21 mouse cellular contexts compared by ENCODE assay signal in the genomic region with DNA sequence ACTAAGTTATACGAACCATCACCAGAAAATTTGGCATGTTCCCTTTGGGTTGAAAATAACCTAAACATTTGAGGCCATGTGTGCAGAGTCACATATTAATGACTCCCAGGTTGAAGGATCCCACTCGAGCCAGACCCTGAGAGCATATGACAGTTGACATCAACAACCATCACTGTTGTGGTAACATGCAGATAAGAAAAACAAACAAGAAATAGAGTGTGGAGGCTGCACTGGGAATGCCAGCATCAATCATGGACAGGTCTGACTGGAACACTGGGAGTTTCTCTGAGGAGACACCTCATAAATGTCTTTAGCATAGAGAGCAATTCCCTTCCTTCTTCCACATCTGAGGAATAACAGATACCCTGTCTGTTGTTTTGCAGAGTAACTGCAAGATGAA. TPM values are rescaled to one million over a fixed set of nuclear protein-coding genes. Genes with fewer than 3 reads are reported as not detected.
A peak's percentile ranks its signal among the peaks of the same experiment; 100 is the strongest.
DNase-seq lines count a peak whose midpoint lies in the region; ATAC-seq and TF ChIP-seq lines count a peak whose summit lies in the region.
"Had no signal": no experiment of that assay in that cellular context is flagged by ENCODE, and none has a peak within 500 bp of the region (broad histone marks: within the 10 kb centered on the region; RNA-seq: fewer than 3 reads in every experiment).

No protein-coding gene starts in this region.

- no peak for TF ChIP-seq POLR2A in lung, adult 2 months (IDR thresholded peaks at IDR 0.05; ENCODE audit: borderline replicate concordance, extremely low read depth, low read depth, low read length)

- DNase-seq in lung, embryonic 14.5 days, result peak; percentile 65
- DNase-seq in lung, adult 18-20 months, result no peak
- DNase-seq in lung, adult 2 months, result no peak
- DNase-seq in urinary bladder, postnatal 36 days (ENCODE audit: low spot score in 2 of 2), result no peak
- DNase-seq: adrenal gland, adult 8-10 months; adrenal gland, postnatal 14 days; adrenal gland, postnatal 36 days; cerebellum, adult 11-12 months; cerebellum, adult 2 months; cerebellum, adult 9-10 months; cerebellum, postnatal 10 days; cerebellum, postnatal 25 days had no signal

- H3K27ac ChIP-seq in intestine, embryonic 16.5 days (ENCODE audit: low read length), result no peak overlapping the region
- H3K27ac ChIP-seq in intestine, postnatal 0 days (ENCODE audit: low read depth, low read length), result no peak overlapping the region
- no peak overlapping the region for H3K27ac ChIP-seq in lung, embryonic 14.5 days (ENCODE audit: low read depth)
- no peak overlapping the region for H3K27ac ChIP-seq in lung, embryonic 16.5 days (ENCODE audit: low read length)
- H3K27ac ChIP-seq: embryonic facial prominence, embryonic 10.5 days; embryonic facial prominence, embryonic 12.5 days; forebrain, embryonic 13.5 days; forebrain, embryonic 15.5 days had no signal

- no peaks in the 10 kb centered on the region for H3K36me3 ChIP-seq in intestine, embryonic 16.5 days (ENCODE audit: control insufficient read depth, insufficient read depth, low read length)
- H3K36me3 ChIP-seq in intestine, postnatal 0 days (ENCODE audit: control insufficient read depth, insufficient read depth), result no peaks in the 10 kb centered on the region
- H3K36me3 ChIP-seq in lung, embryonic 14.5 days (ENCODE audit: insufficient read depth), result no peaks in the 10 kb centered on the region
- no peaks in the 10 kb centered on the region for H3K36me3 ChIP-seq in lung, embryonic 16.5 days (ENCODE audit: control insufficient read depth, insufficient read depth, low read length)
- H3K36me3 ChIP-seq: embryonic facial prominence, embryonic 10.5 days; embryonic facial prominence, embryonic 12.5 days; forebrain, embryonic 15.5 days had no signal

- WGBS in intestine, embryonic 16.5 days, result 29% methylated on average over 2 of the region's 2 CpGs
- WGBS in intestine, postnatal 0 days, result 40% methylated on average over 2 of the region's 2 CpGs
- WGBS in lung, embryonic 14.5 days, result 12% methylated on average over 2 of the region's 2 CpGs
- 26% methylated on average over 2 of the region's 2 CpGs for WGBS in lung, embryonic 16.5 days
- WGBS in lung, adult 2 months, result 35% methylated on average over 2 of the region's 2 CpGs

- H3K9me3 ChIP-seq in intestine, embryonic 16.5 days (ENCODE audit: control insufficient read depth, low read length), result no peaks in the 10 kb centered on the region
- no peaks in the 10 kb centered on the region for H3K9me3 ChIP-seq in intestine, postnatal 0 days (ENCODE audit: control insufficient read depth)
- no peaks in the 10 kb centered on the region for H3K9me3 ChIP-seq in lung, embryonic 14.5 days (ENCODE audit: low read depth, low read length)
- H3K9me3 ChIP-seq in lung, embryonic 16.5 days (ENCODE audit: control insufficient read depth, low read length), result no peaks in the 10 kb centered on the region
- H3K9me3 ChIP-seq: embryonic facial prominence, embryonic 10.5 days; embryonic facial prominence, embryonic 12.5 days; forebrain, embryonic 13.5 days; forebrain, embryonic 15.5 days had no signal

- H3K4me3 ChIP-seq in intestine, embryonic 16.5 days (ENCODE audit: low read length), result no peak overlapping the region
- no peak overlapping the region for H3K4me3 ChIP-seq in intestine, postnatal 0 days (ENCODE audit: low read depth, low read length)
- H3K4me3 ChIP-seq in lung, embryonic 14.5 days (ENCODE audit: low read depth, low read length), result no peak overlapping the region
- H3K4me3 ChIP-seq in lung, embryonic 16.5 days (ENCODE audit: low read length), result no peak overlapping the region
- no peak overlapping the region for H3K4me3 ChIP-seq in lung, adult 2 months (replicated peaks; ENCODE audit: extremely low read depth, low read depth, low read length)
- H3K4me3 ChIP-seq: embryonic facial prominence, embryonic 10.5 days; embryonic facial prominence, embryonic 12.5 days; forebrain, embryonic 13.5 days; forebrain, embryonic 15.5 days had no signal

- no peaks in the 10 kb centered on the region for H3K27me3 ChIP-seq in intestine, embryonic 16.5 days (replicated peaks; ENCODE audit: control insufficient read depth, insufficient read depth, low read length)
- H3K27me3 ChIP-seq in intestine, postnatal 0 days (replicated peaks; ENCODE audit: control insufficient read depth, insufficient read depth, low read length), result no peaks in the 10 kb centered on the region
- H3K27me3 ChIP-seq in lung, embryonic 14.5 days (ENCODE audit: insufficient read depth, low read length), result no peaks in the 10 kb centered on the region
- no peaks in the 10 kb centered on the region for H3K27me3 ChIP-seq in lung, embryonic 16.5 days (ENCODE audit: control insufficient read depth, insufficient read depth, low read depth, low read length)
- H3K27me3 ChIP-seq: embryonic facial prominence, embryonic 12.5 days; forebrain, embryonic 13.5 days; forebrain, embryonic 15.5 days; Patski had no signal

- H3K4me1 ChIP-seq in intestine, embryonic 16.5 days (ENCODE audit: control insufficient read depth, insufficient read depth, low read length), result no peaks in the 10 kb centered on the region
- H3K4me1 ChIP-seq in intestine, postnatal 0 days (replicated peaks; ENCODE audit: control insufficient read depth, insufficient read depth, low read length), result no peaks in the 10 kb centered on the region
- H3K4me1 ChIP-seq in lung, embryonic 14.5 days (ENCODE audit: insufficient read depth), result no peaks in the 10 kb centered on the region; the same call in 1 of the 2 replicates
- no peaks in the 10 kb centered on the region for H3K4me1 ChIP-seq in lung, embryonic 16.5 days (replicated peaks; ENCODE audit: control insufficient read depth, insufficient read depth, low read length)
- H3K4me1 ChIP-seq in lung, adult 2 months (ENCODE audit: control insufficient read depth, insufficient read depth, low read length), result no peaks in the 10 kb centered on the region
- H3K4me1 ChIP-seq: embryonic facial prominence, embryonic 10.5 days; embryonic facial prominence, embryonic 12.5 days; forebrain, embryonic 13.5 days; forebrain, embryonic 15.5 days had no signal

- H3K9ac ChIP-seq in intestine, embryonic 16.5 days (ENCODE audit: low read depth, low read length), result no peak overlapping the region
- H3K9ac ChIP-seq in intestine, postnatal 0 days (ENCODE audit: low read depth, low read length), result no peak overlapping the region
- H3K9ac ChIP-seq in lung, embryonic 14.5 days, result no peak overlapping the region
- H3K9ac ChIP-seq in lung, embryonic 16.5 days (ENCODE audit: low read length), result no peak overlapping the region
- H3K9ac ChIP-seq: embryonic facial prominence, embryonic 12.5 days; forebrain, embryonic 13.5 days; forebrain, embryonic 15.5 days had no signal

- no peak for TF ChIP-seq CTCF in intestine, postnatal 0 days (IDR thresholded peaks at IDR 0.05; ENCODE audit: low read depth)
- TF ChIP-seq CTCF in lung, embryonic 14.5 days (IDR thresholded peaks at IDR 0.05; ENCODE audit: low read depth), result no peak
- TF ChIP-seq CTCF in lung, adult 2 months (IDR thresholded peaks at IDR 0.05; ENCODE audit: insufficient read depth, low read length), result no peak

- H3K4me2 ChIP-seq in intestine, embryonic 16.5 days (ENCODE audit: low read depth, low read length), result no peak overlapping the region
- H3K4me2 ChIP-seq in intestine, postnatal 0 days (replicated peaks; ENCODE audit: low read depth), result no peak overlapping the region
- H3K4me2 ChIP-seq in lung, embryonic 14.5 days, result no peak overlapping the region
- H3K4me2 ChIP-seq in lung, embryonic 16.5 days (ENCODE audit: low read depth, low read length), result no peak overlapping the region
- H3K4me2 ChIP-seq: embryonic facial prominence, embryonic 12.5 days; forebrain, embryonic 13.5 days; forebrain, embryonic 15.5 days had no signal

- ATAC-seq in intestine, embryonic 16.5 days, result 0 out of 2 replicates have a peak, but pooled peaks have one; percentile 26
- ATAC-seq in intestine, postnatal 0 days, result no peak
- peak; percentile 91 for ATAC-seq in lung, embryonic 14.5 days (ENCODE audit: insufficient read depth)
- ATAC-seq in lung, embryonic 16.5 days (ENCODE audit: low read depth), result 0 out of 2 replicates have a peak, but pooled peaks have one; percentile 10
- ATAC-seq: activated CD4-positive, CD25-positive, alpha-beta regulatory T cell, adult 4 months; forebrain, embryonic 13.5 days; forebrain, embryonic 15.5 days; Patski had no signal

RNA-seq across cellular contexts. Expression of a gene that starts 45.7 kb away (rescaled TPM):
- 110 and 116 TPM in 2 replicates for polyA plus RNA-seq in intestine, embryonic 16.5 days (2015; fragmentation: Nextera tagmentation; extraction: Ambion mirVana)
- 106 and 107 TPM in 2 replicates for polyA plus RNA-seq in intestine, postnatal 0 days (2015; fragmentation: Nextera tagmentation; extraction: Ambion mirVana)
- 53.5 and 75.1 TPM in 2 replicates for polyA plus RNA-seq in lung, embryonic 14.5 days (2014; fragmentation: Nextera tagmentation; extraction: Ambion mirVana)
- polyA plus RNA-seq in lung, embryonic 16.5 days (2015; fragmentation: Nextera tagmentation; extraction: Ambion mirVana), result 165 and 177 TPM in 2 replicates
- polyA plus RNA-seq in lung, adult 2 months (2012; rRNA removed), result 45.0 and 89.0 TPM in 2 replicates
